Mouse (Mus musculus) fibroblast of lung, adult 2 months (primary cell): ENCODE results near the gene Tor3a.

ENCODE experiments used
- DNase-seq: peaks from one replicate; pipeline ENCODE4 v3.0.0-alpha.2; 2011; ENCODE audit warnings: low read depth

Gene Tor3a

GRCm38 (mm10) chr1:156635148-156635547 lies 39.0 kb downstream of the Tor3a start:
- DNase-seq, result no peak

GRCm38 (mm10) chr1:156633095-156633494 lies 41.1 kb downstream of the Tor3a start:
- no peak for DNase-seq

- no peak for DNase-seq
Observed at GRCm38 (mm10) chr1:156630965-156631364, 43.2 kb downstream of the Tor3a start.

GRCm38 (mm10) chr1:156629984-156630383 lies 44.2 kb downstream of the Tor3a start:
- DNase-seq, result peak; percentile 68

- no peak for DNase-seq
Observed at GRCm38 (mm10) chr1:156626729-156627128, 47.4 kb downstream of the Tor3a start.

- DNase-seq, result no peak
Observed at GRCm38 (mm10) chr1:156624231-156624630, 49.9 kb downstream of the Tor3a start.

GRCm38 (mm10) chr1:156620951-156621350 lies 53.2 kb downstream of the Tor3a start:
- DNase-seq, result no peak

- no peak for DNase-seq
Observed at GRCm38 (mm10) chr1:156620292-156620909, 53.8 kb downstream of the Tor3a start.

GRCm38 (mm10) chr1:156617811-156618210 lies 56.3 kb downstream of the Tor3a start:
- DNase-seq, result no peak

- no peak for DNase-seq
Observed at GRCm38 (mm10) chr1:156616989-156617598, 57.1 kb downstream of the Tor3a start.

- DNase-seq, result peak; percentile 97
Observed at GRCm38 (mm10) chr1:156615381-156616133, 58.6 kb downstream of the Tor3a start.

- no peak for DNase-seq
Observed at GRCm38 (mm10) chr1:156614710-156615109, 59.4 kb downstream of the Tor3a start.

- DNase-seq, result no peak
Observed at GRCm38 (mm10) chr1:156613855-156614530, 60.2 kb downstream of the Tor3a start.

- DNase-seq, result no peak
Observed at GRCm38 (mm10) chr1:156610257-156610656, 63.9 kb downstream of the Tor3a start.

GRCm38 (mm10) chr1:156608496-156608895 lies 65.7 kb downstream of the Tor3a start:
- DNase-seq, result no peak

GRCm38 (mm10) chr1:156605940-156606339 lies 68.2 kb downstream of the Tor3a start:
- DNase-seq, result no peak

GRCm38 (mm10) chr1:156605094-156605866 lies 68.9 kb downstream of the Tor3a start:
- no peak for DNase-seq
